27 mouse cellular contexts compared by ENCODE assay signal in the genomic region with DNA sequence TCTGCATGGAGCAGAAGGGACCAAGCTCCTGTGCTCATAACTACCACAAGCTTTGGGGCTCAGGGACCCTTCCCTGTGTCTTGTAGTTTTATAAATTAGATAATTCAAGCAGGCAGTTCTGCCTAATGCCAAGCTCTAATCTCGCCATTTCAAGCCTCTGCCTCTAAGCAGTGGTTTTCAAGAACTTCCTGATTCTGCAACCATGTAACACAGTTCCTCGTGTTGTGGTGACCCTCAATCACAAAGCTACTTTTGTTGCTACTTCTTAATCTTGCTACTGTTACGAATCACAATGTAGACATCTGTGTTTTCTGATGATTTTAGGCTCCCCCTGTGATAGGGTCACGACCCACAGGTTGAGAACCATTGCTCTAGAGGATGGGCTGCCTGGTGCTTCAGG. TPM values are rescaled to one million over a fixed set of nuclear protein-coding genes. Genes with fewer than 3 reads are reported as not detected.
DNase-seq lines count a peak whose midpoint lies in the region; ATAC-seq and TF ChIP-seq lines count a peak whose summit lies in the region.
"Had no signal": no experiment of that assay in that cellular context is flagged by ENCODE, and none has a peak within 500 bp of the region (broad histone marks: within the 10 kb centered on the region; RNA-seq: fewer than 3 reads in every experiment).

No protein-coding gene starts in this region.

- H3K9ac ChIP-seq in lung, embryonic 16.5 days (ENCODE audit: low read length) = no peak overlapping the region
- no peak overlapping the region for H3K9ac ChIP-seq in limb, embryonic 15.5 days
- no peak overlapping the region for H3K9ac ChIP-seq in stomach, postnatal 0 days (ENCODE audit: low read length)
- H3K9ac ChIP-seq: embryonic facial prominence, embryonic 12.5 days; heart, embryonic 12.5 days; liver, embryonic 12.5 days; midbrain, embryonic 13.5 days had no signal

- H3K4me2 ChIP-seq in lung, embryonic 16.5 days (ENCODE audit: low read depth, low read length) = no peak overlapping the region
- H3K4me2 ChIP-seq in limb, embryonic 15.5 days = no peak overlapping the region
- H3K4me2 ChIP-seq in stomach, postnatal 0 days (replicated peaks; ENCODE audit: low read depth) = no peak overlapping the region
- H3K4me2 ChIP-seq: embryonic facial prominence, embryonic 12.5 days; heart, embryonic 12.5 days; liver, embryonic 12.5 days; midbrain, embryonic 13.5 days had no signal

- no peak for DNase-seq in lung, postnatal 36 days
- DNase-seq in stomach, postnatal 0 days (ENCODE audit: low spot score) = no peak
- DNase-seq in frontal cortex, postnatal 10 days (ENCODE audit: low spot score in 2 of 2) = no peak
- DNase-seq in adipocyte (ENCODE audit: low spot score) = no peak
- DNase-seq: adrenal gland, postnatal 25 days; B cell, adult 2 months; cerebellum, adult 9-10 months; heart, postnatal 10 days; layer of hippocampus, adult 9-11 months; left cerebral cortex, postnatal 4 days; lung, adult 18-20 months; lung, postnatal 4 days; right cerebral cortex, postnatal 25 days; spleen, adult 18-20 months; thymus, postnatal 25 days had no signal

- no peaks in the 10 kb centered on the region for H3K36me3 ChIP-seq in lung, embryonic 16.5 days (ENCODE audit: control insufficient read depth, insufficient read depth, low read length)
- no peaks in the 10 kb centered on the region for H3K36me3 ChIP-seq in limb, embryonic 15.5 days
- no peaks in the 10 kb centered on the region for H3K36me3 ChIP-seq in stomach, postnatal 0 days (ENCODE audit: control insufficient read depth, insufficient read depth, low read length)
- H3K36me3 ChIP-seq: embryonic facial prominence, embryonic 12.5 days; heart, embryonic 12.5 days; liver, embryonic 12.5 days; midbrain, embryonic 13.5 days had no signal

- no peak for ATAC-seq in lung, embryonic 16.5 days (ENCODE audit: low read depth)
- ATAC-seq in limb, embryonic 15.5 days (ENCODE audit: insufficient number of reproducible peaks, low FRiP score, low TSS enrichment, low read depth) = no peak
- no peak for ATAC-seq in stomach, postnatal 0 days (ENCODE audit: low FRiP score, low TSS enrichment)
- ATAC-seq: forebrain, embryonic 14.5 days; intestine, postnatal 0 days; liver, embryonic 12.5 days; midbrain, embryonic 13.5 days had no signal

- TF ChIP-seq EP300 in stomach, postnatal 0 days (optimal IDR thresholded peaks at IDR 0.05) = no peak

- no peak for TF ChIP-seq POLR2A in bone marrow macrophage, adult 2 months (IDR thresholded peaks at IDR 0.05; ENCODE audit: borderline replicate concordance, low read depth, low read length)

- 50% methylated on average over 4 of the region's 4 CpGs for WGBS in lung, embryonic 16.5 days
- 55% methylated on average over 4 of the region's 4 CpGs for WGBS in limb, embryonic 15.5 days
- 62% methylated on average over 4 of the region's 4 CpGs for WGBS in stomach, postnatal 0 days

- H3K9me3 ChIP-seq in lung, embryonic 16.5 days (ENCODE audit: control insufficient read depth, low read length) = no peaks in the 10 kb centered on the region
- H3K9me3 ChIP-seq in limb, embryonic 15.5 days = no peaks in the 10 kb centered on the region
- no peaks in the 10 kb centered on the region for H3K9me3 ChIP-seq in stomach, postnatal 0 days (ENCODE audit: control insufficient read depth, low read length)
- H3K9me3 ChIP-seq: embryonic facial prominence, embryonic 12.5 days; heart, embryonic 12.5 days; liver, embryonic 12.5 days; midbrain, embryonic 13.5 days had no signal

- H3K4me1 ChIP-seq in lung, embryonic 16.5 days (replicated peaks; ENCODE audit: control insufficient read depth, insufficient read depth, low read length) = peaks cover 32% of the 10 kb centered on the region
- peaks cover 51% of the 10 kb centered on the region for H3K4me1 ChIP-seq in bone marrow macrophage, adult 2 months (ENCODE audit: control insufficient read depth, insufficient read depth, low read length)
- peaks cover 50% of the 10 kb centered on the region for H3K4me1 ChIP-seq in limb, embryonic 15.5 days
- H3K4me1 ChIP-seq in stomach, postnatal 0 days (replicated peaks; ENCODE audit: control insufficient read depth, insufficient read depth) = no peaks in the 10 kb centered on the region
- H3K4me1 ChIP-seq: midbrain, embryonic 13.5 days had no signal

- peak overlapping the region; percentile 11; the same call in 1 of the 2 replicates for H3K27ac ChIP-seq in lung, embryonic 16.5 days (ENCODE audit: low read length)
- peak overlapping the region; percentile 54 for H3K27ac ChIP-seq in bone marrow macrophage, adult 2 months (ENCODE audit: insufficient read depth, low read depth, low read length)
- peak overlapping the region; percentile 74 for H3K27ac ChIP-seq in limb, embryonic 15.5 days
- peak overlapping the region; percentile 46 for H3K27ac ChIP-seq in stomach, postnatal 0 days (replicated peaks)
- H3K27ac ChIP-seq: kidney, postnatal 0 days; left cerebral cortex, adult 2 months; liver, embryonic 12.5 days; midbrain, embryonic 13.5 days had no signal

- TF ChIP-seq CTCF in bone marrow macrophage, adult 2 months (IDR thresholded peaks at IDR 0.05; ENCODE audit: low read depth, low read length) = no peak
- TF ChIP-seq CTCF in stomach, postnatal 0 days (IDR thresholded peaks at IDR 0.05; ENCODE audit: low read depth) = no peak

- no peaks in the 10 kb centered on the region for H3K27me3 ChIP-seq in lung, embryonic 16.5 days (ENCODE audit: control insufficient read depth, insufficient read depth, low read depth, low read length)
- peaks cover 6% of the 10 kb centered on the region; the same call in 1 of the 2 replicates for H3K27me3 ChIP-seq in limb, embryonic 15.5 days
- no peaks in the 10 kb centered on the region for H3K27me3 ChIP-seq in stomach, postnatal 0 days (ENCODE audit: control insufficient read depth, insufficient read depth, low read length)
- H3K27me3 ChIP-seq: embryonic facial prominence, embryonic 12.5 days had no signal

- H3K4me3 ChIP-seq in lung, embryonic 16.5 days (ENCODE audit: low read length) = no peak overlapping the region
- no peak overlapping the region for H3K4me3 ChIP-seq in bone marrow macrophage, adult 2 months (ENCODE audit: insufficient read depth, low read length)
- no peak overlapping the region for H3K4me3 ChIP-seq in limb, embryonic 15.5 days
- no peak overlapping the region for H3K4me3 ChIP-seq in stomach, postnatal 0 days (ENCODE audit: low read depth, low read length)
- H3K4me3 ChIP-seq: embryonic facial prominence, embryonic 12.5 days; heart, embryonic 12.5 days; left cerebral cortex, adult 2 months; liver, embryonic 12.5 days; midbrain, embryonic 13.5 days had no signal

RNA-seq across cellular contexts. Expression of a gene that starts 36.3 kb away (rescaled TPM):
- 2.5 and 2.6 TPM in 2 replicates for polyA plus RNA-seq in lung, embryonic 16.5 days (2015; fragmentation: Nextera tagmentation; extraction: Ambion mirVana)
- 14.8 and 15.6 TPM in 2 replicates for polyA plus RNA-seq in bone marrow macrophage, adult 2 months (2012; ENCODE audit: insufficient read depth, insufficient read length, missing spikeins)
- 22.6 and 25.3 TPM in 2 replicates for polyA plus RNA-seq in limb, embryonic 15.5 days (2015; fragmentation: Nextera tagmentation; extraction: Ambion mirVana)
- polyA plus RNA-seq in stomach, postnatal 0 days (2015; fragmentation: Nextera tagmentation; extraction: Ambion mirVana) = 63.0 and 75.8 TPM in 2 replicates
- polyA plus RNA-seq: forebrain, embryonic 14.5 days had no signal

RNA-seq across cellular contexts. Expression of a gene that starts 40.6 kb away (rescaled TPM):
- polyA plus RNA-seq in lung, embryonic 16.5 days (2015; fragmentation: Nextera tagmentation; extraction: Ambion mirVana) = 57.2 and 59.7 TPM in 2 replicates
- not detected in 2 replicates for polyA plus RNA-seq in bone marrow macrophage, adult 2 months (2012; ENCODE audit: insufficient read depth, insufficient read length, missing spikeins)
- 0.50 and 0.84 TPM in 2 replicates for polyA plus RNA-seq in limb, embryonic 15.5 days (2015; fragmentation: Nextera tagmentation; extraction: Ambion mirVana)
- 2.4 TPM in 2 replicates for polyA plus RNA-seq in stomach, postnatal 0 days (2015; fragmentation: Nextera tagmentation; extraction: Ambion mirVana)
- polyA plus RNA-seq: large intestine, adult 2 months had no signal

RNA-seq across cellular contexts. Expression of a gene that starts 49.6 kb away (rescaled TPM):
- polyA plus RNA-seq in lung, embryonic 16.5 days (2015; fragmentation: Nextera tagmentation; extraction: Ambion mirVana) = 75.0 and 82.4 TPM in 2 replicates
- 36.4 and 39.1 TPM in 2 replicates for polyA plus RNA-seq in bone marrow macrophage, adult 2 months (2012; ENCODE audit: insufficient read depth, insufficient read length, missing spikeins)
- 69.7 and 69.9 TPM in 2 replicates for polyA plus RNA-seq in limb, embryonic 15.5 days (2015; fragmentation: Nextera tagmentation; extraction: Ambion mirVana)
- 49.3 and 50.4 TPM in 2 replicates for polyA plus RNA-seq in stomach, postnatal 0 days (2015; fragmentation: Nextera tagmentation; extraction: Ambion mirVana)

Comparison
In these comparisons a context has a peak if more than half of its experiments do, and no peak if none do; other contexts are left out.
1. H3K27ac ChIP-seq: peak in every context shown above with its lines; median percentile 74 in limb, embryonic 15.5 days; 54 in bone marrow macrophage, adult 2 months; 46 in stomach, postnatal 0 days; 11 in lung, embryonic 16.5 days.
2. RNA of a gene that starts 40.6 kb away (polyA plus RNA-seq): 57.2 to 59.7 TPM in lung, embryonic 16.5 days; 2.4 TPM in stomach, postnatal 0 days, 0.50 to 0.84 TPM in limb, embryonic 15.5 days and not detected in bone marrow macrophage, adult 2 months; every median in the first group is over 10 times any median in the second.